Mouse (Mus musculus) heart, embryonic 13.5 days (tissue): Measurements from ENCODE around the gene Ulk3. TPM values are rescaled to one million over a fixed set of nuclear protein-coding genes. Genes with fewer than 3 reads are reported as not detected.

ENCODE experiments used
- ATAC-seq: fragments of 200-750 bp; cut with Nextera tagmentation; 2 replicates; pipeline ENCODE4 v1.8.0; 2017; ENCODE audit warnings: moderate TSS enrichment; ENCODE audit not compliant: insufficient number of reproducible peaks, low FRiP score, low TSS enrichment; ENCODE audit errors: extremely low read depth
- H3K27ac ChIP-seq: fragments of 300-500 bp; sonication (generic); replicated peaks from 2 replicates; pipeline ENCODE4 v1.5.1; 2015; ENCODE audit warnings: moderate library complexity, mild to moderate bottlenecking, inconsistent platforms
- H3K27me3 ChIP-seq: fragments of 300-500 bp; sonication (generic); replicated peaks from 2 replicates; pipeline ENCODE4 v1.6.1; 2015; ENCODE audit warnings: mild to moderate bottlenecking, inconsistent platforms
- H3K36me3 ChIP-seq: fragments of 300-500 bp; sonication (generic); 2 replicates; pipeline ENCODE4 v1.6.1; 2015; ENCODE audit warnings: mild to moderate bottlenecking, inconsistent platforms
- H3K4me1 ChIP-seq: fragments of 300-500 bp; sonication (generic); 2 replicates; pipeline ENCODE4 v1.6.1; 2015; ENCODE audit warnings: inconsistent platforms
- H3K4me2 ChIP-seq: fragments of 300-500 bp; sonication (generic); 2 replicates; pipeline ENCODE4 v1.6.1; 2015; ENCODE audit warnings: inconsistent platforms, mild to moderate bottlenecking, moderate library complexity
- H3K4me3 ChIP-seq: fragments of 300-500 bp; sonication (generic); 2 replicates; pipeline ENCODE4 v1.5.1; 2015; ENCODE audit warnings: moderate library complexity, mild to moderate bottlenecking, inconsistent platforms
- H3K9ac ChIP-seq: fragments of 300-500 bp; sonication (generic); 2 replicates; pipeline ENCODE4 v1.6.1; 2015; ENCODE audit warnings: inconsistent platforms, mild to moderate bottlenecking, moderate library complexity
- H3K9me3 ChIP-seq: fragments of 300-500 bp; sonication (generic); 2 replicates; pipeline ENCODE4 v1.6.1; 2016; ENCODE audit warnings: inconsistent platforms
- WGBS: fragments of 180-500 bp; shearing (Covaris S2); methylation state at CpG from one replicate; pipeline ENCODE4 v1.1.7; 2015; ENCODE audit warnings: mixed read lengths; 5-methylcytosine and 5-hydroxymethylcytosine counted together
- polyA plus RNA-seq: library from polyadenylated mRNA; unstranded; fragments of >200 nt; fragmentation: Nextera tagmentation; extraction: Ambion mirVana; gene quantifications from 2 replicates; pipeline ENCODE4 v1.2.1, GENCODE M21; 2015

Gene Ulk3
- 14.6 and 17.1 TPM in 2 replicates for polyA plus RNA-seq

DNA sequence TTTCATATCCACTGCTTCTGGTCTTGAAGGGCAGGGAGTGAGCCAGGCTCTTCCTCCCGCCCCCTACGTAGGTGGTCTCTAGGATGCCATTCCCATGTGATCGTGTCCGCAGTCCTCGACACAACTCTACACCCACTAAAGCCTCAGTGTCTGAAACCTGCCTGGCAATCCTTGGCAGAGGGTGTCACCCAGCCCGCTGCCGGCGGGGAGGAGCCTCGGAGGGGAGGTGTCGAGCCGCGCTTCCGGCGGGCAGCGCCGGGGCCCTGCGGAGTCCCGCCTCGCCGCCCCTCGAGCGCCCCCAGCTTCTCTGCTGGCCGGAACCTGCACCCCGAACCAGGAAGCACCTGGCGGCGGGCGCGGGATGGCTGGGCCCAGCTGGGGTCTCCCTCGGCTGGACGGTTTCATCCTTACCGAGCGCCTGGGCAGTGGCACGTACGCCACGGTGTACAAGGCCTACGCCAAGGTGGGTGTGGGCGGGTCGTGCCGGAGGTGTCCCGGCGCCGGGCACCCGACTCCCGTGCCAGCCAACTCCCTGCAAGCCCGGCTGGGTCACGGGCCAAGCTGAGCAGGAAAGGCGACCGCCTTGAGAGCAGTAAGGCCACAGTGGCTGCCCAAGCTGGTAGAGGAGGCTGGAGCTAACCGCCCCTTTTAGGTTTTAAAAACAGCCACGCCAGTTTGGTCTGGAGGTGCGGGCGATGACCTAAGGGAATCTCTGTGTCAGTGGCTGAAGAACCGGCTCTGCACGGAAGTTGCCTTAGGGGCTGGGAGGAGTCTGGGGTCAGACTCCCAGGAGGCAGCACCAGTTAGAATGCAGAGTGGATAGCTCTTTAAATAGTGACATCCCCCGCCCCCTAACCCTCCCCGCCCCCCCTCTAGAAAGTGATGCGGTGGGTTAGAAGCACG lies at the start of gene Ulk3:
Gene Ulk3 (plus strand): TSS at position 229 of the 903 bp plus-strand sequence.
- H3K36me3 ChIP-seq: peaks cover 66% of the 10 kb centered on the region

DNA sequence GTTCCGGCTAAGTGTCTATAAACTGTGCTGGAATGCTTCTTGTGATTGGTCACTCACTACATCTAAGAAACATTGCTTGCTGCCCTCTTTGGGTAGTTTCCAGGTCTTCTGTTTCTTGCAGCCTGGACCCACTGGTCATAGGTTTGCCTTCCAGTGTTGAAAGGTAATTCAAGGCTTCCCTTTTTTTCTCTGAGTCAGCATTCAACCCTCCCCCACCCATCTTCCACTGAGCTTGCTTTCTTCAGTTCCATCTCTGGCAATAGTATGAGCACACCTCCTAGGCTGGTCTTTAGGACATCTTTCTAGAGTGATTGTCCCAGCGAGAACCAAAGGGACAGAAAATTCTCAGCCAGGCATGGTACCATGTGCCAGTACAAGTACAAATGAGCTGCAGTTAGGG lies 49.7 kb upstream of the Ulk3 start:
- Histone ChIP-seq H3K9ac (no peak overlapping the region), H3K4me3 (no peak overlapping the region), H3K36me3 (peaks cover 64% of the 10 kb centered on the region), H3K4me2 (no peak overlapping the region), H3K27me3 (no peaks in the 10 kb centered on the region), H3K9me3 (no peaks in the 10 kb centered on the region), H3K27ac (no peak overlapping the region), H3K4me1 (peaks cover 21% of the 10 kb centered on the region)
- WGBS: 90% methylated on average over 2 of the region's 2 CpGs
- ATAC-seq: no peak

More for the DNA sequence above, at the start of gene Ulk3:
- Histone ChIP-seq H3K9ac (peak within 1 kb of the TSS; percentile 92), H3K9me3 (no peaks in the 10 kb centered on the region), H3K27ac (peak within 1 kb of the TSS; percentile 89), H3K4me2 (peak within 1 kb of the TSS; percentile 94), H3K4me1 (peaks cover 28% of the 10 kb centered on the region), H3K27me3 (no peaks in the 10 kb centered on the region; the same call in 1 of the 2 replicates), H3K4me3 (peak within 1 kb of the TSS; percentile 80)
- peak; percentile 70 for ATAC-seq
- under 1% methylated on average over 58 of the region's 58 CpGs for WGBS

DNA sequence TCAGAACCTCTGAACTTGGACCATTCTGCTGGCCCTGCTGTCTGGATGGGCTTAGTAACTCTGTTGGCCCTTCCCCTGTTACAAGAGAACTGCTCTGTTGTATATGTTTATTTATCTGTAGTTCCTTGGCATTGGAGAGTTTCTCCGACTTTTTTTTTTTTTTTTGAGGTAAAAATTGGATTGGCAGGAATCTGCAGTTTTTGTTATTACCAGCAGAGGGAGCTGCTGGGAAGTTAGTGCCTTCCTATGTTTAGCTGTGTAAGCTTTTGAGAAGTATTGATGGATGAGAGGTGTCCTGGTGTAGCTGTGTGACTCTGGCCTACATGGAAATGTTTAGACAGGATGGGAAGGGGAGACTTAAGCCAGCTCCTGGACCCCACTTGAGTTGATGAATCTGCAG lies 47.9 kb upstream of the Ulk3 start:
- Histone ChIP-seq H3K4me3 (no peak overlapping the region), H3K9me3 (no peaks in the 10 kb centered on the region), H3K4me1 (peaks cover 21% of the 10 kb centered on the region), H3K27me3 (no peaks in the 10 kb centered on the region), H3K4me2 (no peak overlapping the region), H3K9ac (no peak overlapping the region), H3K27ac (no peak overlapping the region), H3K36me3 (peaks cover 72% of the 10 kb centered on the region)
- no peak for ATAC-seq
- 3% methylated on average over 1 of the region's 1 CpGs for WGBS

DNA sequence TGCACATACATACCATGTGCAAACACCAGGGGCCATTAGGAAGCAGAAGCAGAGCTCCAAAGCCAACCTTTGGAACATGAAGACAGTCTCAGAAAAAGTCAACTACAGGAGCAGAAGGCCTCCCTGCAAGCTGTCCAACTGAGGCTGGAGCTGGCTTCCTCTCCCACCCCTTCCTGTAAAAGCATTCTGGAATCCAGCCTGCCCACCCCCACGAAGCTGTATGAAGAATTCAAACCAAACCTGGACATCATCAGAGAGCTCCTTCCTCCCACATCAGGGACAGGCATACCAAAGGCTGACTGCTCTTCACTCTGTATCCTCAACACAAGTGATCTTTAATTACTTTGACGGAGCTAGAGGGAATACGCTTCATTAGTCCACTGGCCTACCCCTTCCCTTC lies 45.3 kb upstream of the Ulk3 start:
- H3K9me3 ChIP-seq: no peaks in the 10 kb centered on the region
- no peak overlapping the region for H3K27ac ChIP-seq
- H3K36me3 ChIP-seq: peaks cover 97% of the 10 kb centered on the region
- no peak overlapping the region for H3K4me2 ChIP-seq
- WGBS: 71% methylated on average over 3 of the region's 3 CpGs
- H3K9ac ChIP-seq: no peak overlapping the region
- H3K4me3 ChIP-seq: no peak overlapping the region
- no peak for ATAC-seq
- no peaks in the 10 kb centered on the region for H3K27me3 ChIP-seq
- peaks cover 21% of the 10 kb centered on the region for H3K4me1 ChIP-seq

DNA sequence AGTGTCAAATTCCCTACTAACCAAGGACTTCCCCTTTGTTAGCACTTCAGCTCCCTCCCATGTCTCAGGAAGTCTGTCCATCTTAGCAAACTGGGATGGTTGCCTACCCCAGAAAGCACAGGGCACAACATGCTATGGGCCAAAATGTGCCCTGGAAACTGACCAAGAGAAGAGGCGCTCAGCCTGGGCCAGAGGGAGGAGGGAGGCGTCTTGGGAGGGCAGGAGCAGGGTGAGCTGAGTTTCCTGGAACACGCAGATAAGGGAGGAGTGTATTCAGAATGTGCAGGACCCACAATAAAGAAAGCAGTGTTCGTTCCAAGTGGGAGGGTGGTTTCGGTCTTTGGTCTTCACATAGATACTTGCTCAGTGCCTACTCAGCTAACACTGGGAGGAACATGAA lies 42.0 kb upstream of the Ulk3 start:
- Histone ChIP-seq H3K27ac (0 out of 2 replicates have a peak overlapping the region, but pooled peaks have one; percentile 24), H3K4me2 (no peak overlapping the region), H3K9me3 (no peaks in the 10 kb centered on the region), H3K9ac (no peak overlapping the region), H3K27me3 (no peaks in the 10 kb centered on the region), H3K4me1 (peaks cover 52% of the 10 kb centered on the region), H3K4me3 (no peak overlapping the region), H3K36me3 (peaks cover 83% of the 10 kb centered on the region)
- WGBS: 45% methylated on average over 5 of the region's 5 CpGs
- no peak for ATAC-seq

DNA sequence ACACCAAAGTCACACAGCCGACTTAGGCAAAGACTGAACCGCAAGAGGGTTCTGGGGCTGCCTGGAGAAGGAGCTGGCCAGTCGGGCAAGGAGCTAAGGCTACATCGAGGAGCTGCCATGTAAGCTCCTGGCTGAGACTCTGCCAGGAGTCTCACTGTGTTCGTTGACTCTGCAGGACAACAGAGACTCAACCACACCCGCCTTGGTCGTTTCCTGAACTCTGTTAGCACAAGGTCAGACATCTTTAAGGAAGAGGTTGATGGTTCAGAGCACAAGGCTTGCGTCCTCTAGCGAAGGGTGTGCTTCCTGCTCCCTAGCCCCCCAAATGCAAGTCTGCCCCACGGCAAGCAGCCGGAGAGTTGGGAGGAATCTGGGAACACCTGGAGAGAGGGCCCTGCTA lies 41.4 kb upstream of the Ulk3 start:
- ATAC-seq: no peak
- no peak overlapping the region for H3K4me2 ChIP-seq
- H3K4me3 ChIP-seq: no peak overlapping the region
- H3K4me1 ChIP-seq: peaks cover 54% of the 10 kb centered on the region
- no peaks in the 10 kb centered on the region for H3K9me3 ChIP-seq
- H3K36me3 ChIP-seq: peaks cover 77% of the 10 kb centered on the region
- no peak overlapping the region for H3K27ac ChIP-seq
- H3K27me3 ChIP-seq: no peaks in the 10 kb centered on the region
- WGBS: 78% methylated on average over 11 of the region's 11 CpGs
- no peak overlapping the region for H3K9ac ChIP-seq

DNA sequence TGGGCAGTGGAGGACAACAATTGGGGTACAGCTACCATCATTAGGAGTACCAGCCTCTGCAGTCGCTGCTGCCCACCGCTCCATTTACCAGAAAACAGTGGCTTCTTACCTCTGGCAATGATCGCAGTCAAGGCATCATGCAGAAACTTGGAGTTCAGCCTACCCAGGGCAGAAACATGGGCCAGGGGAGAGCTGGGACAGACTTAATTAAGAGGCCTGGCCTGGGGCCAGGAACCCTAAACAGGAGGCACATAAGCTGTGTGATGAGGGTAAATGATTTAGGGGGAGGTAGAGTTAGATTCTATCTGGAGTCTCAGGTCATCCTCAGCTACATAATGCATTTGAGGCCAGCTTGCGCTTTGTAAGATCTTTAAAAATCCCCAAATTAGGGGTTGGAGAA lies 40.1 kb upstream of the Ulk3 start:
- H3K27ac ChIP-seq: peak overlapping the region; percentile 90; the same call in 1 of the 2 replicates
- no peak for ATAC-seq
- H3K4me3 ChIP-seq: no peak overlapping the region

DNA sequence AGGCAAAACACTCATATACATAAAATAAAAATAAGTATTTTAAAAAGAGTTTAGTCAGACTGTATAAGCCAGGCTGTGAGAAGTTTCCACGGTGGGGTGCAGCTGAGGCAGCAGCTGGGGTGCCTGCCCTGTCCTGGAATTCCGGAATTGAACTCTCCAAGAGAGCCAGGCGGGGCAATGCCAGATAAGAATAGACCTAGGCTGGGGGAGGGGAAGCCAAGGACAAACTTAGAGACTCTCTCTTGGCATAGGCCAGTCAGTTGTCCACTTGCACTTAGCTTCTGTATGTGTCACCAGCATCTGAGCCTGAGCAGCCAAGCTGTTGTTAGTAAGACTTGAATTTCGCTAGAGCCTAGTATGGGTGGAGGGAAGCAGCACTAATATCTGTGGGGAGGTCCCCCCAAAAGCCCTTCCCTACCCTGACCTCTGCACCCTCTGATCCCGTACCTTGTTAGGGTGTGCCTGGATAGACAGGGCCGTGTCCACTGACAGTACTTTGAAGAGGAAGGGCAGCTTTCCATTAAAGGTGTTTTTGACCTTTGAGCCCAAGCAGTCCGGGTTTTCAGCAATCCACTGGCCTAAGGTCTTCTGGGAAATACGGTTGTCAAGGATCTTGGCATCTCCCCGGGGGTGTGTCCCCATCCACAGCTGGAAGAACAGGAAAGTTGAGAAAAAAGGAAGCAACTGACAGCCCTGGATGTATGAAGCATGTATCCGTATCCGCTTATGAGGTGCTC lies 39.0 kb upstream of the Ulk3 start:
- no peaks in the 10 kb centered on the region for H3K27me3 ChIP-seq
- no peaks in the 10 kb centered on the region for H3K9me3 ChIP-seq
- ATAC-seq: peak; percentile 52; the same call in 1 of the 2 replicates
- H3K36me3 ChIP-seq: peaks cover 53% of the 10 kb centered on the region
- 55% methylated on average over 11 of the region's 11 CpGs for WGBS
- H3K27ac ChIP-seq: peak overlapping the region; percentile 90
- H3K9ac ChIP-seq: peak overlapping the region; percentile 67
- H3K4me3 ChIP-seq: peak overlapping the region; percentile 16; the same call in 1 of the 2 replicates
- peak overlapping the region; percentile 48 for H3K4me2 ChIP-seq
- peaks cover 56% of the 10 kb centered on the region for H3K4me1 ChIP-seq

More for the DNA sequence above, 40.1 kb upstream of the Ulk3 start:
- H3K4me2 ChIP-seq: no peak overlapping the region
- peaks cover 56% of the 10 kb centered on the region for H3K4me1 ChIP-seq
- H3K36me3 ChIP-seq: peaks cover 64% of the 10 kb centered on the region
- WGBS: 87% methylated on average over 4 of the region's 4 CpGs
- H3K27me3 ChIP-seq: no peaks in the 10 kb centered on the region
- H3K9me3 ChIP-seq: no peaks in the 10 kb centered on the region
- peak overlapping the region; percentile 15; the same call in 1 of the 2 replicates for H3K9ac ChIP-seq

DNA sequence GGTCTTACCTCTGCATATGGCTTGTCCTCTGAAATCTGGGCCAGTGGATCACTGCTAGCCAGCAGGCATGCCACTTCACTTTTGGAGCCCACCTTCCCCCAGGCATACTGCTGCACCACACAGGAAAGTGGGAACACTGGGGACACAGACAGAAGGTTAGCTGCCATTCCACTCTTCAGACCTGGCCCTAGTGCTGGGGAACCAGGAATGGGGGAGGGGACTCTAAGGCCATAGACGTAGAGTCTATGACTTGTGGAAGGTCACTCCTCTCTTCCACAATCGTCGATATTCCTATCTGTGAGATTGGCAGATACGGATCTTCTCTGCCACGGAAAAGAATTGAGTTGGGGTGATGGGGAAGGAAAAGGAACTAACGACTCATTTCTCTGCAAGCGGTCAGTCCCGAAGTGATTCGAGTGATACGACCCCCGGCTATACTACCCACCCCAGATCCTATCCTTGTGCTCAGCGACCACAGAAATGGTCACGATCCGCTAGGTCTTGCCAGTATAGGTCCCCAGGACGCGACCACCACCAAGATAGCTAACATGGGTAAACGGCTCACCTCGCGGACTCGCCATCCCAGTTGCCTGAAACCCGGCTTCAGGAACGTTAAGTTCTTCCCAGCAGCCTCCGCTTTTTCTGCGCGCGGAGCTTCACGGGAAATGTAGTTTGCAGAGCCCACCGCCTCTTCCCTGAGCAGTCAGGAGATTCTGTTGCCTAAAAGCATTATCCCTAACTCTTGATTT lies 36.9 kb upstream of the Ulk3 start, which contains the start of gene Mpi:
Gene Mpi (minus strand): TSS at position 625 of the 749 bp plus-strand sequence.
- H3K4me2 ChIP-seq: peak within 1 kb of the TSS; percentile 83
- no peaks in the 10 kb centered on the region for H3K9me3 ChIP-seq
- peaks cover 34% of the 10 kb centered on the region for H3K36me3 ChIP-seq
- peak within 1 kb of the TSS; percentile 75 for H3K4me3 ChIP-seq
- peak within 1 kb of the TSS; percentile 91 for H3K9ac ChIP-seq
- H3K27ac ChIP-seq: peak within 1 kb of the TSS; percentile 21; the same call in 1 of the 2 replicates
- no peak for ATAC-seq
- WGBS: under 1% methylated on average over 28 of the region's 28 CpGs
- H3K27me3 ChIP-seq: no peaks in the 10 kb centered on the region
- H3K4me1 ChIP-seq: peaks cover 53% of the 10 kb centered on the region

DNA sequence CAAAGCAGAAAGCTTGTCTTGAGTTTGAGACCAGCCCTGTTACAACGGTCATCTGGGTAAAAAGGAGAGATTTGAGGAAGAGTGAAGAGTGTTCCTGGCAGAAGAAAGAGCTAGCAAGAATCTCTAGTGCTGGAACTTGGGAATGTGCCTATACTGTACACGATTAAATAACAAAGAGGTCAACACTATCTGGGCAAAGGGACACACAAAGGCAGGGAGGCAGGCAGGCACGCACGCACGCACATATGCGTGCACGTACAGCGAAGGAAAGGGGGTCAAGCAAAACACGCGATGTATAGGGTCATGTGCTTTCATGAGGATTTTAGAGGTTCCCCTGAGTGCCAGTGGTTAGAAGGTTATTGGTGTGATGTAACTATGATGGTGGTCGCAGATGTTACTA lies 36.1 kb upstream of the Ulk3 start:
- no peak overlapping the region for H3K9ac ChIP-seq
- 73% methylated on average over 11 of the region's 11 CpGs for WGBS
- H3K4me3 ChIP-seq: no peak overlapping the region
- peaks cover 26% of the 10 kb centered on the region for H3K36me3 ChIP-seq
- ATAC-seq: no peak
- no peaks in the 10 kb centered on the region for H3K27me3 ChIP-seq
- no peak overlapping the region for H3K27ac ChIP-seq
- H3K4me1 ChIP-seq: peaks cover 45% of the 10 kb centered on the region
- H3K9me3 ChIP-seq: no peaks in the 10 kb centered on the region
- H3K4me2 ChIP-seq: 0 out of 2 replicates have a peak overlapping the region, but pooled peaks have one; percentile 83
